Mouse (Mus musculus) liver, embryonic 13.5 days (tissue): ENCODE results near the gene Mgat2. TPM values are rescaled to one million over a fixed set of nuclear protein-coding genes. Genes with fewer than 3 reads are reported as not detected.

Source experiments
- ATAC-seq: fragments of 200-750 bp; cut with Nextera tagmentation; 2 replicates; pipeline ENCODE4 v1.8.0; 2017; ENCODE audit warnings: low read depth, mild to moderate bottlenecking, moderate number of reproducible peaks, moderate library complexity
- DNase-seq: peaks from one replicate; pipeline ENCODE4 v3.0.0; 2022
- H3K27ac ChIP-seq: fragments of 300-500 bp; sonication (generic); 2 replicates; pipeline ENCODE4 v1.5.1; 2015; ENCODE audit warnings: moderate library complexity, mild to moderate bottlenecking, inconsistent platforms
- H3K27me3 ChIP-seq: fragments of 300-500 bp; sonication (generic); 2 replicates; pipeline ENCODE4 v1.6.1; 2015; ENCODE audit warnings: mild to moderate bottlenecking, inconsistent platforms
- H3K36me3 ChIP-seq: fragments of 300-500 bp; sonication (generic); 2 replicates; pipeline ENCODE4 v1.6.1; 2015; ENCODE audit warnings: mild to moderate bottlenecking, inconsistent platforms
- H3K4me1 ChIP-seq: fragments of 300-500 bp; sonication (generic); replicated peaks from 2 replicates; pipeline ENCODE4 v1.6.1; 2015; ENCODE audit warnings: inconsistent platforms
- H3K4me2 ChIP-seq: fragments of 300-500 bp; sonication (generic); 2 replicates; pipeline ENCODE4 v1.6.1; 2015; ENCODE audit warnings: inconsistent platforms, mild to moderate bottlenecking, moderate library complexity
- H3K4me3 ChIP-seq: fragments of 300-500 bp; sonication (generic); replicated peaks from 2 replicates; pipeline ENCODE4 v1.5.1; 2015; ENCODE audit warnings: mild to moderate bottlenecking, inconsistent platforms
- H3K9ac ChIP-seq: fragments of 300-500 bp; sonication (generic); 2 replicates; pipeline ENCODE4 v1.6.1; 2015; ENCODE audit warnings: mild to moderate bottlenecking, inconsistent platforms
- H3K9me3 ChIP-seq: fragments of 300-500 bp; sonication (generic); replicated peaks from 2 replicates; pipeline ENCODE4 v1.6.1; 2016; ENCODE audit warnings: inconsistent platforms
- WGBS: fragments of 180-500 bp; shearing (Covaris S2); methylation state at CpG from one replicate; pipeline ENCODE4 v1.1.7; 2015; ENCODE audit not compliant: insufficient replicate concordance; 5-methylcytosine and 5-hydroxymethylcytosine counted together
- polyA plus RNA-seq: library from polyadenylated mRNA; unstranded; fragments of >200 nt; fragmentation: Nextera tagmentation; extraction: Ambion mirVana; gene quantifications from 2 replicates; pipeline ENCODE4 v1.2.1, GENCODE M21; 2015

Gene Mgat2
- polyA plus RNA-seq, 1 experiment from 2014 or later = 27.9 TPM

GRCm38 (mm10) chr12:69198164-69198535 lies 14.2 kb downstream of the Mgat2 start, which contains the start of gene Dnaaf2:
Dnaaf2 (minus strand) TSS chr12:69198429.
- WGBS = under 1% methylated on average over 18 of the region's 18 CpGs
- peak within 1 kb of the TSS; percentile 98 for H3K4me2 ChIP-seq
- peaks cover 39% of the 10 kb centered on the region for H3K36me3 ChIP-seq
- no peaks in the 10 kb centered on the region for H3K27me3 ChIP-seq
- peak within 1 kb of the TSS; percentile 95 for H3K4me3 ChIP-seq
- H3K27ac ChIP-seq = peak within 1 kb of the TSS; percentile 88
- no peaks in the 10 kb centered on the region for H3K9me3 ChIP-seq
- ATAC-seq (peak; percentile 42), DNase-seq (peak; percentile 68)
- H3K9ac ChIP-seq = peak within 1 kb of the TSS; percentile 92
- peaks cover 36% of the 10 kb centered on the region for H3K4me1 ChIP-seq

DNA sequence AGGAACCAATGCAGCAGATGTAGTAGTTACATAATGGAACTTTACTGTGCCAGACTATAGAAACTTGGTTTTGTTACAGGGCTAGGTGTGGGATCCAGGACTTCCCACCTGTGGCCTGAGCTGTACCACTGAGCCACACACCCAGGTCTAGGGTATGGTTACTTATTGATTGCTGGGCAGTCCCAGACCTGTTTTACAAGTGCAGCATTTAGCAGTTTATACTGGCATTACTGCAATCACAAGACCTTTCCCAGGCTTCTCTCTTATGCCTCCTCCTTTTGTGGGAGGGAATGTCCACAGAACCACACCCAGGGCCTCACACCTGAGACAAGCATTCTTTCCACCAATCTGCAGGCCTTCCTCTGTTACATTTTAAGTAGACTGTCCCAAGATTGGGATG lies 15.0 kb downstream of the Mgat2 start:
- H3K27me3 ChIP-seq = no peaks in the 10 kb centered on the region
- H3K4me3 ChIP-seq = peak overlapping the region; percentile 95
- DNase-seq (no peak), ATAC-seq (no peak)
- peaks cover 45% of the 10 kb centered on the region for H3K36me3 ChIP-seq
- H3K27ac ChIP-seq = no peak overlapping the region
- H3K9ac ChIP-seq = peak overlapping the region; percentile 30; the same call in 1 of the 2 replicates
- H3K4me1 ChIP-seq = peaks cover 31% of the 10 kb centered on the region
- no peaks in the 10 kb centered on the region for H3K9me3 ChIP-seq
- H3K4me2 ChIP-seq = peak overlapping the region; percentile 98

- ATAC-seq = no peak
Observed at GRCm38 (mm10) chr12:69204052-69204833, 20.3 kb downstream of the Mgat2 start, which contains the start of gene Gm49384. Gm49384 (minus strand) TSS chr12:69204267.

GRCm38 (mm10) chr12:69207396-69207795 lies 23.4 kb downstream of the Mgat2 start:
- 85% methylated on average over 8 of the region's 8 CpGs for WGBS
- ATAC-seq (no peak), DNase-seq (no peak)
- Histone ChIP-seq H3K4me2 (no peak overlapping the region), H3K36me3 (peaks cover 85% of the 10 kb centered on the region), H3K27me3 (no peaks in the 10 kb centered on the region), H3K9me3 (no peaks in the 10 kb centered on the region), H3K27ac (no peak overlapping the region), H3K9ac (no peak overlapping the region), H3K4me3 (no peak overlapping the region), H3K4me1 (no peaks in the 10 kb centered on the region)

More at GRCm38 (mm10) chr12:69204052-69204833, 20.3 kb downstream of the Mgat2 start, which contains the start of gene Gm49384:
- Histone ChIP-seq H3K27me3 (no peaks in the 10 kb centered on the region), H3K4me3 (no peak within 1 kb of the TSS), H3K4me2 (no peak within 1 kb of the TSS), H3K36me3 (peaks cover 80% of the 10 kb centered on the region), H3K27ac (no peak within 1 kb of the TSS), H3K9me3 (no peaks in the 10 kb centered on the region), H3K4me1 (peaks cover 7% of the 10 kb centered on the region), H3K9ac (no peak within 1 kb of the TSS)
- DNase-seq = no peak
- 83% methylated on average over 16 of the region's 16 CpGs for WGBS

GRCm38 (mm10) chr12:69207926-69208325 lies 24.0 kb downstream of the Mgat2 start:
- Histone ChIP-seq H3K9me3 (no peaks in the 10 kb centered on the region), H3K36me3 (peaks cover 85% of the 10 kb centered on the region), H3K27me3 (no peaks in the 10 kb centered on the region), H3K27ac (no peak overlapping the region), H3K4me2 (no peak overlapping the region), H3K4me3 (no peak overlapping the region), H3K4me1 (no peaks in the 10 kb centered on the region), H3K9ac (no peak overlapping the region)
- WGBS = 91% methylated on average over 7 of the region's 7 CpGs
- ATAC-seq (no peak), DNase-seq (no peak)

GRCm38 (mm10) chr12:69208520-69208919 lies 24.6 kb downstream of the Mgat2 start:
- Histone ChIP-seq H3K36me3 (peaks cover 85% of the 10 kb centered on the region), H3K27me3 (no peaks in the 10 kb centered on the region), H3K9ac (no peak overlapping the region), H3K4me1 (no peaks in the 10 kb centered on the region), H3K4me2 (no peak overlapping the region), H3K27ac (no peak overlapping the region), H3K9me3 (no peaks in the 10 kb centered on the region), H3K4me3 (no peak overlapping the region)
- DNase-seq = no peak
- 75% methylated on average over 2 of the region's 2 CpGs for WGBS
- ATAC-seq = no peak

DNA sequence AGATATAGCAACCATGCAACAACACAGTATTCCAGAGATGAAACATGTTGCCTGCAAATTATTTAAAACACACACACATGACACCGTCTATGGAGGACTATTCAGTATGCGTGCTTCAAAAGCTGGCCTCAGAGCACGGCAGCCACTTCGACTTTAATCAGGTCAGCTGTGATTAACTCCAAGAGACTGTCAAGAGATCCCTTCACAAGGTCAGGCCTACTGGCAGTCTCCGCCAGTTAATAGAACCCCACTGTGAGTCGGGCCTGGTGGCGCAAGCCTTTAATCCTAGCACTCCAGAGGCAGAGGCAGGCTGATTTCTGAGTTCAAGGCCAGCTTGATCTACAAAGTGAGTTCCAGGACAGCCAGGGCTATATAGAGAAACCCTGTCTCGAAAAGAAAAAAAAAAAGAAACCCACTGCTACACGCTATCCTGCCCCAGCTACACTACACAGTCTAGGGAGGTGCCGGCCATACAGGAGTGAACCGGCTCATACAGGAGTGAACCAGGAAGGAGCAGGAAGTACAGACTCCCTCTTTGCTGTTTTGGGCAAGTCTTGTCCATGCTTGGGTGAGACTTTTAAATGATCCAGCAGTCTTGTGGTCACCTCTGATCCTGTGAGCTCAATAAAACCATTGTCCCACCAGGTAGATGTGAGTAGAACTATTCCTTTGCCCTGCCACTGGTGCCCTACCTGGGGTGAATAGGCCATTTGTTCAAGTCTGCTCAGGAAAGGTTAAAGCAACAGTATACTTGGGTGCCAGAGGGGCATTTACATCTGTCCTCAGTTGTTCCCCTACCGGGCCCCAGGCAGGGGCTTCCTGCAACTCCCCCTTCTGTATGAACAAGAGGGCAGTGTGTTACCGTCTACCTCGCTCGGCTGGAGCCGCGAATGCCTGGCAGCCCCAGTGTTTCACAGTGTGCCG lies 26.4 kb downstream of the Mgat2 start:
- H3K4me2 ChIP-seq = no peak overlapping the region
- WGBS = 89% methylated on average over 18 of the region's 18 CpGs
- no peak overlapping the region for H3K9ac ChIP-seq
- H3K4me1 ChIP-seq = no peaks in the 10 kb centered on the region
- H3K4me3 ChIP-seq = no peak overlapping the region
- no peaks in the 10 kb centered on the region for H3K9me3 ChIP-seq
- no peak overlapping the region for H3K27ac ChIP-seq
- no peaks in the 10 kb centered on the region for H3K27me3 ChIP-seq
- no peak for ATAC-seq
- peaks cover 94% of the 10 kb centered on the region for H3K36me3 ChIP-seq
- DNase-seq = no peak

- 83% methylated on average over 5 of the region's 5 CpGs for WGBS
- H3K36me3 ChIP-seq = peaks cover 96% of the 10 kb centered on the region
- no peak overlapping the region for H3K4me3 ChIP-seq
Observed at GRCm38 (mm10) chr12:69211057-69211456, 27.1 kb downstream of the Mgat2 start.

DNA sequence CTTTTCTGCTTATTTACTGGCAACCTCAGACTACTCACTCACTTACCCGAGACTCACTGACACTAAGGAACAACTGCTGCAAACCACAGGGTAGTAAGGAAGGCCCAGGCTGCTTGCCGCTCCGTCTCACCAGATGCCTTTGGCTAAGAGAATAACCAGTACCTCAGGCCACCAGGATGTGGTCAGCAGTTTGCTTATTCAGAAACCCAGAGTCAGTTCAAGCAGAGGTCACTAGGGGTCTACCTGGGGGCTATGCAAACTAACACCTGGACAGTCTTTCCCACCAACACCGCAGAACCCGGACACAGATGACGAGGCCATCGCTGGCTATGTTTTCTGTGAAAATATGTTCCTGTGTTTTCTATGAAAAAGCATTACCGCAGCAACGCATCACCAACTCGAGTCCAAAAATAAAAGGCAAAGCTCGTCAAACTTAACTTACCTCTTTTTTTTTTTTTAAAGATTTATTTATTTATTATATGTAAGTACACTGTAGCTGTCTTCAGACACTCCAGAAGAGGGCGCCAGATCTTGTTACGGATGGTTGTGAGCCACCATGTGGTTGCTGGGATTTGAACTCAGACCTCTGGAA lies 29.3 kb downstream of the Mgat2 start:
- Histone ChIP-seq H3K4me2 (no peak overlapping the region), H3K36me3 (peaks cover 96% of the 10 kb centered on the region), H3K9me3 (no peaks in the 10 kb centered on the region), H3K4me3 (no peak overlapping the region), H3K27ac (no peak overlapping the region), H3K4me1 (no peaks in the 10 kb centered on the region), H3K27me3 (no peaks in the 10 kb centered on the region), H3K9ac (no peak overlapping the region)
- DNase-seq (no peak), ATAC-seq (no peak)
- 85% methylated on average over 13 of the region's 13 CpGs for WGBS

More at GRCm38 (mm10) chr12:69211057-69211456, 27.1 kb downstream of the Mgat2 start:
- Histone ChIP-seq H3K9me3 (no peaks in the 10 kb centered on the region), H3K4me2 (no peak overlapping the region), H3K27ac (no peak overlapping the region), H3K4me1 (no peaks in the 10 kb centered on the region), H3K27me3 (no peaks in the 10 kb centered on the region), H3K9ac (no peak overlapping the region)
- no peak for DNase-seq
- no peak for ATAC-seq

GRCm38 (mm10) chr12:69214393-69214792 lies 30.4 kb downstream of the Mgat2 start:
- DNase-seq (no peak), ATAC-seq (no peak)
- H3K9ac ChIP-seq = no peak overlapping the region
- no peak overlapping the region for H3K4me3 ChIP-seq
- H3K36me3 ChIP-seq = peaks cover 99% of the 10 kb centered on the region
- H3K9me3 ChIP-seq = no peaks in the 10 kb centered on the region
- H3K27me3 ChIP-seq = no peaks in the 10 kb centered on the region
- 83% methylated on average over 7 of the region's 7 CpGs for WGBS
- no peak overlapping the region for H3K27ac ChIP-seq
- H3K4me2 ChIP-seq = no peak overlapping the region
- H3K4me1 ChIP-seq = no peaks in the 10 kb centered on the region
